Mouse (Mus musculus) cerebellum, adult 8-10 months (tissue): ENCODE results near the gene Krtap10-10.
"Not testable (repeated sequence)": the region's sequence is repeated elsewhere in the genome, so short reads cannot be mapped to it uniquely, and the experiment has no call there.

Experiments used
- DNase-seq: peaks from one replicate; pipeline ENCODE4 v3.0.0; 2022

Gene Krtap10-10

GRCm38 (mm10) chr10:77835647-77836046 is at the start of gene Krtap10-10:
Krtap10-10 (plus strand) TSS chr10:77835947.
- DNase-seq = no peak

GRCm38 (mm10) chr10:77787876-77788275 is 47.9 kb upstream of the Krtap10-10 start, which contains the start of gene Gm7137:
Gm7137 (minus strand) TSS chr10:77788200.
- not testable (repeated sequence) for DNase-seq

GRCm38 (mm10) chr10:77788621-77789020 is 47.1 kb upstream of the Krtap10-10 start:
- no peak for DNase-seq

GRCm38 (mm10) chr10:77794976-77795375 is 40.8 kb upstream of the Krtap10-10 start, which contains the start of gene Gm9639:
Gm9639 (minus strand) TSS chr10:77795076.
- no peak for DNase-seq

GRCm38 (mm10) chr10:77797677-77798076 is 38.1 kb upstream of the Krtap10-10 start:
- DNase-seq = no peak

- not testable (repeated sequence) for DNase-seq
Observed at GRCm38 (mm10) chr10:77798164-77798920, 37.4 kb upstream of the Krtap10-10 start.

GRCm38 (mm10) chr10:77798921-77799508 is 36.7 kb upstream of the Krtap10-10 start, which contains the start of gene Gm19668:
Gm19668 (minus strand) TSS chr10:77799133.
- no peak for DNase-seq

GRCm38 (mm10) chr10:77804095-77804494 is 31.7 kb upstream of the Krtap10-10 start:
- no peak for DNase-seq

- DNase-seq = no peak
Observed at GRCm38 (mm10) chr10:77811743-77812142, 24.0 kb upstream of the Krtap10-10 start, which contains the start of gene Gm9507. Gm9507 (minus strand) TSS chr10:77811843.

GRCm38 (mm10) chr10:77814382-77814781 is 21.4 kb upstream of the Krtap10-10 start, which contains the start of gene Gm2696:
Gm2696 (plus strand) TSS chr10:77814682.
- DNase-seq = no peak

- DNase-seq = no peak
Observed at GRCm38 (mm10) chr10:77815514-77815913, 20.2 kb upstream of the Krtap10-10 start.

GRCm38 (mm10) chr10:77818523-77818922 is 17.2 kb upstream of the Krtap10-10 start:
- no peak for DNase-seq

GRCm38 (mm10) chr10:77819203-77819602 is 16.5 kb upstream of the Krtap10-10 start:
- DNase-seq = no peak

GRCm38 (mm10) chr10:77826951-77827350 is 8.8 kb upstream of the Krtap10-10 start, which contains the start of gene Krtap10-4:
Krtap10-4 (minus strand) TSS chr10:77827095.
- DNase-seq = no peak

- no peak for DNase-seq
Observed at GRCm38 (mm10) chr10:77839006-77839405, 3.3 kb downstream of the Krtap10-10 start.

GRCm38 (mm10) chr10:77846503-77846902 is 10.8 kb downstream of the Krtap10-10 start, which contains the start of gene Gm36176:
Gm36176 (plus strand) TSS chr10:77846803.
- no peak for DNase-seq

- peak; percentile 28 for DNase-seq
Observed at GRCm38 (mm10) chr10:77846961-77847360, 11.2 kb downstream of the Krtap10-10 start.

- no peak for DNase-seq
Observed at GRCm38 (mm10) chr10:77847538-77847937, 11.8 kb downstream of the Krtap10-10 start.

GRCm38 (mm10) chr10:77852559-77852958 is 16.8 kb downstream of the Krtap10-10 start, which contains the start of gene Gm10318:
Gm10318 (plus strand) TSS chr10:77852859.
- DNase-seq = no peak

GRCm38 (mm10) chr10:77861675-77862074 is 25.9 kb downstream of the Krtap10-10 start, which contains the start of gene Gm3285:
Gm3285 (plus strand) TSS chr10:77861975.
- no peak for DNase-seq

GRCm38 (mm10) chr10:77864067-77864761 is 28.5 kb downstream of the Krtap10-10 start:
- DNase-seq = peak; percentile 16

- no peak for DNase-seq
Observed at GRCm38 (mm10) chr10:77864762-77865143, 29.0 kb downstream of the Krtap10-10 start.

- no peak for DNase-seq
Observed at GRCm38 (mm10) chr10:77867546-77867945, 31.8 kb downstream of the Krtap10-10 start.
